Mouse (Mus musculus): ENCODE measurements around the gene Ptprd.

- TF ChIP-seq CTCF (IDR thresholded peaks at IDR 0.05; ENCODE audit: borderline replicate concordance, extremely low read depth, insufficient read depth, insufficient read length): no peak
- TF ChIP-seq POLR2A (IDR thresholded peaks at IDR 0.05; ENCODE audit: borderline replicate concordance, extremely low read depth, insufficient read depth, insufficient read length, poor library complexity, severe bottlenecking): no peak
Observed at GRCm38 (mm10) chr4:77251188-77251587, 960.6 kb downstream of the Ptprd start.
